Mouse (Mus musculus): Measurements from ENCODE around the gene Pank4.

The Pank4 gene

GRCm38 (mm10) chr4:154963901-154964580 is at the start of gene Pank4:
Gene Pank4, plus strand, starts transcription at chr4:154964123.
- TF ChIP-seq GATA4 (IDR thresholded peaks at IDR 0.05; ENCODE audit: insufficient replicate concordance, low read length) = no peak

- no peak for TF ChIP-seq GATA4 (IDR thresholded peaks at IDR 0.05; ENCODE audit: insufficient replicate concordance, low read length)
Observed at GRCm38 (mm10) chr4:154914252-154914651, 49.7 kb upstream of the Pank4 start.

- no peak for TF ChIP-seq GATA4 (IDR thresholded peaks at IDR 0.05; ENCODE audit: insufficient replicate concordance, low read length)
Observed at GRCm38 (mm10) chr4:154914707-154915106, 49.2 kb upstream of the Pank4 start.

GRCm38 (mm10) chr4:154915286-154915685 is 48.6 kb upstream of the Pank4 start:
- TF ChIP-seq GATA4 (IDR thresholded peaks at IDR 0.05; ENCODE audit: insufficient replicate concordance, low read length) = no peak

- no peak for TF ChIP-seq GATA4 (IDR thresholded peaks at IDR 0.05; ENCODE audit: insufficient replicate concordance, low read length)
Observed at GRCm38 (mm10) chr4:154916662-154917061, 47.3 kb upstream of the Pank4 start.

GRCm38 (mm10) chr4:154922291-154922690 is 41.6 kb upstream of the Pank4 start:
- TF ChIP-seq GATA4 (IDR thresholded peaks at IDR 0.05; ENCODE audit: insufficient replicate concordance, low read length) = no peak

GRCm38 (mm10) chr4:154922931-154923330 is 41.0 kb upstream of the Pank4 start:
- TF ChIP-seq GATA4 (IDR thresholded peaks at IDR 0.05; ENCODE audit: insufficient replicate concordance, low read length) = no peak

GRCm38 (mm10) chr4:154925413-154925812 is 38.5 kb upstream of the Pank4 start:
- no peak for TF ChIP-seq GATA4 (IDR thresholded peaks at IDR 0.05; ENCODE audit: insufficient replicate concordance, low read length)

GRCm38 (mm10) chr4:154926969-154927898 is 36.7 kb upstream of the Pank4 start:
- no peak for TF ChIP-seq GATA4 (IDR thresholded peaks at IDR 0.05; ENCODE audit: insufficient replicate concordance, low read length)

- TF ChIP-seq GATA4 (IDR thresholded peaks at IDR 0.05; ENCODE audit: insufficient replicate concordance, low read length) = no peak
Observed at GRCm38 (mm10) chr4:154927899-154928337, 36.0 kb upstream of the Pank4 start.

GRCm38 (mm10) chr4:154928395-154929087 is 35.4 kb upstream of the Pank4 start, which contains the start of gene Tnfrsf14:
Gene Tnfrsf14, minus strand, starts transcription at chr4:154928563.
- no peak for TF ChIP-seq GATA4 (IDR thresholded peaks at IDR 0.05; ENCODE audit: insufficient replicate concordance, low read length)

GRCm38 (mm10) chr4:154929088-154929660 is 34.7 kb upstream of the Pank4 start:
- no peak for TF ChIP-seq GATA4 (IDR thresholded peaks at IDR 0.05; ENCODE audit: insufficient replicate concordance, low read length)

GRCm38 (mm10) chr4:154933306-154933907 is 30.5 kb upstream of the Pank4 start:
- TF ChIP-seq GATA4 (IDR thresholded peaks at IDR 0.05; ENCODE audit: insufficient replicate concordance, low read length) = no peak

GRCm38 (mm10) chr4:154934800-154935199 is 29.1 kb upstream of the Pank4 start:
- no peak for TF ChIP-seq GATA4 (IDR thresholded peaks at IDR 0.05; ENCODE audit: insufficient replicate concordance, low read length)

GRCm38 (mm10) chr4:154935788-154936187 is 28.1 kb upstream of the Pank4 start:
- no peak for TF ChIP-seq GATA4 (IDR thresholded peaks at IDR 0.05; ENCODE audit: insufficient replicate concordance, low read length)

Data from liver, adult (tissue).